Mouse (Mus musculus): ENCODE data around the gene Olfr145.

Gene Olfr145

GRCm38 (mm10) chr9:37896661-37897060, at the start of gene Olfr145:
TSS of gene Olfr145 (plus strand) at chr9:37896724.
- in situ Hi-C loops (cut with MboI, MseI) = no loop called here

GRCm38 (mm10) chr9:37849267-37849666, 47.3 kb upstream of the Olfr145 start:
- in situ Hi-C loops (cut with MboI, MseI) = no loop called here

- in situ Hi-C loops (cut with MboI, MseI) = no loop called here
These were observed 42.6 kb upstream of the Olfr145 start, which contains the start of gene Olfr877 for GRCm38 (mm10) chr9:37853969-37854368. TSS of gene Olfr877 (plus strand) at chr9:37854269.

- in situ Hi-C loops (cut with MboI, MseI) = no loop called here
These were observed 33.2 kb upstream of the Olfr145 start for GRCm38 (mm10) chr9:37863325-37863724.

- in situ Hi-C loops (cut with MboI, MseI) = no loop called here
These were observed 26.3 kb upstream of the Olfr145 start for GRCm38 (mm10) chr9:37870246-37870645.

GRCm38 (mm10) chr9:37871097-37871496, 25.4 kb upstream of the Olfr145 start:
- in situ Hi-C loops (cut with MboI, MseI) = no loop called here

- in situ Hi-C loops (cut with MboI, MseI) = no loop called here
These were observed 25.0 kb upstream of the Olfr145 start for GRCm38 (mm10) chr9:37871536-37871935.

- in situ Hi-C loops (cut with MboI, MseI) = no loop called here
These were observed 5.6 kb upstream of the Olfr145 start for GRCm38 (mm10) chr9:37890960-37891359.

GRCm38 (mm10) chr9:37905555-37905954, 9.0 kb downstream of the Olfr145 start:
- in situ Hi-C loops (cut with MboI, MseI) = no loop called here

- in situ Hi-C loops (cut with MboI, MseI) = no loop called here
These were observed 21.0 kb downstream of the Olfr145 start, which contains the start of gene Olfr878 for GRCm38 (mm10) chr9:37917540-37917939. TSS of gene Olfr878 (plus strand) at chr9:37917840.

- in situ Hi-C loops (cut with MboI, MseI) = no loop called here
These were observed 21.5 kb downstream of the Olfr145 start for GRCm38 (mm10) chr9:37918018-37918417.

GRCm38 (mm10) chr9:37924194-37924593, 27.7 kb downstream of the Olfr145 start:
- in situ Hi-C loops (cut with MboI, MseI) = no loop called here

- in situ Hi-C loops (cut with MboI, MseI) = loop anchor here (25.0 kb wide), 1 partner anchor 513 kb away; the partner anchor contains the start of gene Robo4
These were observed 28.9 kb downstream of the Olfr145 start for GRCm38 (mm10) chr9:37925445-37925844.

- in situ Hi-C loops (cut with MboI, MseI) = loop anchor here (25.0 kb wide), 1 partner anchor 514 kb away; the partner anchor contains the start of gene Robo4
These were observed 29.8 kb downstream of the Olfr145 start for GRCm38 (mm10) chr9:37926019-37927013.

GRCm38 (mm10) chr9:37932519-37932918, 36.0 kb downstream of the Olfr145 start:
- in situ Hi-C loops (cut with MboI, MseI) = loop anchor here (5.0 to 25.0 kb wide), 3 partner anchors 240 to 755 kb away; partner anchors contain the start of gene Robo4

- in situ Hi-C loops (cut with MboI, MseI) = loop anchor here (5.0 to 25.0 kb wide), 3 partner anchors 242 to 757 kb away; partner anchors contain the start of gene Robo4
These were observed 37.6 kb downstream of the Olfr145 start for GRCm38 (mm10) chr9:37934146-37934545.

- in situ Hi-C loops (cut with MboI, MseI) = loop anchor here (25.0 kb wide), 1 partner anchor 529 kb away; the partner anchor contains the start of gene Robo4
These were observed 44.6 kb downstream of the Olfr145 start for GRCm38 (mm10) chr9:37941167-37941566.

Data from T-helper 1 cell (primary cell).